Mouse (Mus musculus): Measurements from ENCODE around the gene Tmem189.

The Tmem189 gene

GRCm38 (mm10) chr2:167593551-167594250 lies 95.9 kb downstream of the Tmem189 start:
- DNase-seq (ENCODE audit: low spot score in 2 of 2), result no peak

All from frontal cortex, postnatal 25 days (tissue).